Mouse (Mus musculus) adrenal gland, adult 10 weeks (tissue): ENCODE measurements around the gene Acaa1b. TPM values are rescaled to one million over a fixed set of nuclear protein-coding genes. Genes with fewer than 3 reads are reported as not detected.

Experiments
- polyA plus RNA-seq: library from polyadenylated mRNA; stranded (reverse); fragments of 350-450 nt; fragmentation: Illumina TruSeq; extraction: RNeasy Lipid Tissue Mini Kit (QIAGEN cat#74804); gene quantifications from one replicate; pipeline ENCODE4 v1.2.3, GENCODE M21; 2014; ENCODE audit warnings: low read depth, low replicate concordance

Acaa1b gene
- polyA plus RNA-seq, result 0.76 TPM

GRCm38 (mm10) chr9:119156278-119157201 lies at the start of gene Acaa1b:
Gene Acaa1b (minus strand): TSS chr9:119157093.

DNA sequence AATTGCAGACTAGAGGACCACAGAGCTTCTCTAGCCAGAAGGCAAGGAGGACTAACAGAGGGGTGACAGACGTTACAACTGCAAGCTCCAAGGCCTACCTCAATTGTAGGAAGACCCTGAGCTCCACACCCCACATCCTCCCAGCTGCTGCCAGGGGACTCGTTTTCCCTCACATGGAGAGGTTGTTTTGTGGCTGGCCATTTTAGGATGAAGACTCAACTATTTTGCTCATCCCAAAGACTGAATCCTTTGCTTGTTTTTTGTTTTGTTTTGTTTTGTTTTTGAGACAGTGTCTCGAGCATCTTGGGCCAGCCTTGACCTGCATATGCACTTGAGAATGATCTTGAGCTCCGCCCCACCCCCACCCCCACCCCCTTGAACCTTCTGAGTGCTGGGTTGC lies 2.0 kb upstream of the Acaa1b start, which contains the start of gene Gm47289:
Gene Gm47289 (plus strand): TSS at position 301 of the 400 bp plus-strand sequence.

GRCm38 (mm10) chr9:119101992-119102782 lies 54.7 kb downstream of the Acaa1b start, which contains the start of gene Dlec1:
Gene Dlec1 (plus strand): TSS chr9:119102478.

Other genes with a start within 250 kb of the Acaa1b start
- 16.7 TPM for gene Ctdspl, start 230.6 kb downstream of the Acaa1b start, polyA plus RNA-seq
- gene Vill, start 104.3 kb downstream of the Acaa1b start, polyA plus RNA-seq, result 0.93 TPM
- 0.29 TPM for gene Plcd1, start 63.6 kb downstream of the Acaa1b start, polyA plus RNA-seq
- 0.93 TPM for gene Dlec1, start 54.6 kb downstream of the Acaa1b start, polyA plus RNA-seq
- not detected for gene Gm47289, start 2.1 kb upstream of the Acaa1b start, polyA plus RNA-seq
- not detected for gene Slc22a13, start 52.0 kb upstream of the Acaa1b start, polyA plus RNA-seq
- gene Oxsr1, start 165.3 kb upstream of the Acaa1b start, polyA plus RNA-seq, result 42.5 TPM
- 3.5 TPM for gene Acaa1a, start 182.6 kb upstream of the Acaa1b start, polyA plus RNA-seq
- gene Myd88, start 184.3 kb upstream of the Acaa1b start, polyA plus RNA-seq, result 8.6 TPM
- gene Xylb, start 200.3 kb upstream of the Acaa1b start, polyA plus RNA-seq, result 0.87 TPM
- not detected for gene Slc22a14, start 208.5 kb upstream of the Acaa1b start, polyA plus RNA-seq
- 0.82 TPM for gene Acvr2b, start 245.0 kb upstream of the Acaa1b start, polyA plus RNA-seq